Mouse (Mus musculus) liver, embryonic 18 days (tissue): Measurements from ENCODE around the gene Esyt2. TPM values are rescaled to one million over a fixed set of nuclear protein-coding genes. Genes with fewer than 3 reads are reported as not detected.

Source experiments
- polyA plus RNA-seq: library from polyadenylated mRNA; depleted of rRNA; stranded (reverse); fragments of >200 nt; gene quantifications from 2 replicates; pipeline ENCODE4 v1.2.3, GENCODE M21; 2012; rRNA removed

The Esyt2 gene
- polyA plus RNA-seq = 6.3 and 6.9 TPM in 2 replicates

DNA sequence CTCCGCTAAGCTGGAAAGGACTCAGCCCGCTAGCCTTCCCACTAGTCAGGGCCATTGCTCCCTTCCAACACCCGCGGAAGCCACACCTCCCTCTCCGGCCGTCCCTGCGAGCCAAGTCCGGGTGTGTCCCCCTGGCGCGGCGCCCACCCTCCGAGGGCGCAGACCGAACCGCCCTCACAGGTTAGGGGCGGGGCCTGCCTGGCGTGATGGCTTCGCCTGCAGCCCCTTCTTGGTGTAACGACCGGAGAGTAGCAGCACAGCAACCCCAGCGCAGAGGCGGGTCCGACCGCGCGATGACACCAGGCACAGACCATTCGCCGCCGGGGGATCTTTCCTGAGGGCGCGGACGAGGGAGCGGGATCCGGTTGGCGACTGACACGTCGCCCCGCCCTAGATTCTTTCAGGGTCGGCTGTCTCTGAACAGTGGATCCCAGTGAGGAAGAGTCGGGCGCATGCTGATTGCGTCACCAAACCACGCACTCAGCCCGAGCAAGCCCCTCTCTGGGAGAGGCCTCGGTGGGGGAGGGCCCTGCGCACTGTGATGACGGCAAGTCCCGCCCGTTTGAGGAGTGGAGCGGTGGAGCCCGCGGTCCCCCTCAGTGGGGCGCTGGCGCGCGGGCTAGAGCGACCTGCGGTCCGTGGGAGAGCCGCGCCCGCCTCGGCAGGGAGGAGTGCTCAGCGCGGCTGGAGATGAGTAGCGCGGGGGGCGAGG lies at the start of gene Esyt2:
TSS of gene Esyt2 (plus strand) at position 544 of the 712 bp plus-strand sequence.

DNA sequence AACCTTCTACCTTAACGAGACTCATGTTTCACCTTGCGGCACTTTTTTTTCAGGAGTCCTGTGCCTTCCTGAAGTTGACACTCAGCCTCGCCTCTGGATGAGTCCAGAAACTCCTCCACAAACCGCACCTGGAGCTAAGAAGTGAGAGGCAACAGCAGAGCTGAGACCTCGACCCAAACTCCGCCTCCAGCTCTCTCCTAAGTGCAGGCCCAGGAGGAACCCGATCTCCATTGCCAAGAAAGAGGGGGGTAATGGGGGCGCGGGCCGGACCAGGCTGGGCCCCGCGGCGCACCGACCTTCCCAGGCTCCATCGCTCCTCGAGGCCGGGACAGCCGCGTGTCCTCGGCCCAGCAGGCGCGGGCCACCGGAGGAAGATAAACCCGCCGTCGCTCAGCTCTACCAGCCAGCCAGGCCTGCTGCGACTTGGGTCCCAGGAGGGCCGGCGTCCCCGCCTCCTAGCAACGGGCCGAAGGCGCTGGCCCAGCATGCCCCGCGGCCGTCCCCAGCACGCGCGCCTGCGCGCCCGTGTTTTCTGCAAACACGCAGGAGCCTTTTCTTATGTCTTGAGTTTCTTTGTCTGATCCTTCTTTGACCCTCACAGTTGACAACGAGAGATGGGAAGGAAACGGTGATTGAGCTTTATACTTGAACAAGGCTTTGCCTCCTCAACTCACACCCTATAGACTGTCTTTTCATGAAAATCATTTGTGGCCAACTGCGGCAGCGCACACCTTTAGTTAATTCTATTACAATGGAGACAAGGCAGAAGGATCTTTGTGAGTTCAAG lies 18.2 kb upstream of the Esyt2 start, which contains the start of gene Wdr60:
TSS of gene Wdr60 (minus strand) at position 468 of the 787 bp plus-strand sequence.

DNA sequence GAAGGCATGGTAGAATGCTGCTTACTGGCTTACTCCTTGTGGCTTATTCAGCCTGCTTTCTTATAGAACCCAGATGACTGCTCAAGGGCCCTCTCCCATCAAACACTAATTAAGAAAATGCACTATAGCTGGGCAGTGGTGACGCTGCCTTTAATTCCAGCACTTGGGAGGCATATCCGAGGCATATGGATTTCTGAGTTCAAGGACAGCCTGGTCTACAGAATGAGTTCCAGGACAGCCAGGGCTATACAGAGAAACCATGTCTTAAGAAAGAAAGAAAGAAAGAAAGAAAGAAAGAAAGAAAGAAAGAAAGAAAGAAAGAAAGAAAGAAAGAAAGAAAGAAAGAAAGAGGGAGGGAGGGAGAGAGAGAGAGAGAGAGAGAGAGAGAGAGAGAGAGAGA lies 5.9 kb upstream of the Esyt2 start, which contains the start of gene Gm11027:
TSS of gene Gm11027 (plus strand) at position 301 of the 400 bp plus-strand sequence.

DNA sequence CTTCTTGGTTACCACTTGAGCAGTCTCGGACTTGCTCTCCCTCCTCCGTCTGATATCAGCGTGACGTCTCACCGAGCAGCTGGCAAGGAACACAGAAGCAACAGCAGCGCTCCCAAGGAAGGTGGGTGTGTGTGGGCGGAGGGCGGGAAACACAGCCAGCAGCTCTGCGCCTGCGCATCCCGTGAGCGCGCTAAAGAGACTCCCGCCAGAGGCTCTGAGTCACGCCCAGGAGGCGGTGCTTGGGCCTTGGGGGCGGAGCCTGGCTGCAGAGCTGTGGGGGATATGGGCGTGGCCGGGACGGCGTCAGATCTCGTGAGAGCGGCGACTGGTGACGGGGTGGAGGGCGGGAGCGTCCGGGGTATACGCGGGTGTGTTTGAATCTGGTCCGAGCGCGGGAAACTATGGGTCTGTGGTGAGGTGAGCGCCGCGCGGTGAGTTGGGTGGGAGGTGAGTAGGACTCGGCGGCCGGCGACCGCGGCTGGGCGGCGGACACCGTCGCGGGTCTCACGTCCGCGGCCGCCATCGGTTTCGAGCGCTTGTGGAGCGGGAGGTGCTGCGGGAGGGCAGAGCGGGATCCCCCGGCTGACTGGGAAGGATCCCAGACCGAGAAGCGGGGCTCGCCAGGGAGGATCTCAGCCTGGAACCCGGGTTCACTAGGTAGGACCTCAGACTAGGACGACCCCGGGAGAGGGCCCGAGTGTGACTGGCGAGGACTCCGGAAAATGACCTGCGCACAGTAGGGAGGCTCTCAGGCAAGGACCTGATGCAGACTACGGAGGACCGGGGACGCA lies 124.2 kb downstream of the Esyt2 start, which contains the start of gene Ncapg2:
TSS of gene Ncapg2 (plus strand) at position 358 of the 791 bp plus-strand sequence.

Other genes with a start within 250 kb of the Esyt2 start
- 5.1 and 5.2 TPM in 2 replicates for gene Zfp386, start 233.5 kb upstream of the Esyt2 start, polyA plus RNA-seq
- gene Vipr2, start 203.5 kb upstream of the Esyt2 start, polyA plus RNA-seq = 0.16 and 0.18 TPM in 2 replicates
- 2.3 and 2.6 TPM in 2 replicates for gene Wdr60, start 18.2 kb upstream of the Esyt2 start, polyA plus RNA-seq
- not detected in 2 replicates for gene Gm11027, start 5.8 kb upstream of the Esyt2 start, polyA plus RNA-seq
- gene Ncapg2, start 124.2 kb downstream of the Esyt2 start, polyA plus RNA-seq = 12.2 TPM in 2 replicates
- 0.01 TPM in 2 replicates for gene Ptprn2, start 204.5 kb downstream of the Esyt2 start, polyA plus RNA-seq